Mouse (Mus musculus) forebrain, postnatal 0 days (tissue): ENCODE results near the gene Gba2. TPM values are rescaled to one million over a fixed set of nuclear protein-coding genes. Genes with fewer than 3 reads are reported as not detected.
"Not testable (repeated sequence)": the region's sequence is repeated elsewhere in the genome, so short reads cannot be mapped to it uniquely, and the experiment has no call there.

ENCODE experiments used
- ATAC-seq: fragments of 200-750 bp; cut with Nextera tagmentation; 2 replicates; pipeline ENCODE4 v1.8.0; 2017; ENCODE audit warnings: mild to moderate bottlenecking, moderate library complexity
- DNase-seq: peaks from one replicate; pipeline ENCODE4 v3.0.0-alpha.2; 2015
- H3K27ac ChIP-seq: fragments of 300-500 bp; sonication (generic); 2 replicates; pipeline ENCODE4 v1.5.1; 2014; ENCODE audit warnings: low read depth, mild to moderate bottlenecking, antibody characterized with exemption, low read length, moderate library complexity, mixed read lengths
- H3K27me3 ChIP-seq: fragments of 300-500 bp; sonication (generic); 2 replicates; pipeline ENCODE4 v1.6.1; 2014; ENCODE audit warnings: mild to moderate bottlenecking, low read length, mixed read lengths; ENCODE audit not compliant: insufficient read depth
- H3K36me3 ChIP-seq: fragments of 300-500 bp; sonication (generic); 2 replicates; pipeline ENCODE4 v1.6.1; 2014; ENCODE audit warnings: mild to moderate bottlenecking, moderate library complexity; ENCODE audit not compliant: insufficient read depth
- H3K4me1 ChIP-seq: fragments of 300-500 bp; sonication (generic); 2 replicates; pipeline ENCODE4 v1.6.1; 2014; ENCODE audit warnings: antibody characterized with exemption; ENCODE audit not compliant: insufficient read depth
- H3K4me2 ChIP-seq: fragments of 300-500 bp; sonication (generic); 2 replicates; pipeline ENCODE4 v1.6.1; 2014; ENCODE audit warnings: low read depth, mild to moderate bottlenecking, moderate library complexity
- H3K4me3 ChIP-seq: fragments of 300-500 bp; sonication (generic); 2 replicates; pipeline ENCODE4 v1.5.1; 2014; ENCODE audit warnings: low read depth, low read length, mixed read lengths
- H3K9ac ChIP-seq: fragments of 300-500 bp; sonication (generic); 2 replicates; pipeline ENCODE4 v1.6.1; 2014; ENCODE audit warnings: mild to moderate bottlenecking
- H3K9me3 ChIP-seq: fragments of 300-500 bp; sonication (generic); 2 replicates; pipeline ENCODE4 v1.6.1; 2016; ENCODE audit warnings: low read length
- CTCF ChIP-seq: sonication (generic); IDR thresholded peaks from 2 replicates; pipeline ENCODE4 v1.5.1; 2016; ENCODE audit warnings: antibody characterized with exemption, control low read depth, low read depth
- WGBS: fragments of 180-500 bp; shearing (Covaris S2); extraction: QIAGEN DNeasy Blood & Tissue Kit; methylation state at CpG from one replicate; pipeline ENCODE4 v1.1.7; 2014; 5-methylcytosine and 5-hydroxymethylcytosine counted together
- polyA plus RNA-seq: library from polyadenylated mRNA; unstranded; fragments of >200 nt; fragmentation: Nextera tagmentation; extraction: Ambion mirVana; gene quantifications from 2 replicates; pipeline ENCODE4 v1.2.1, GENCODE M21; 2015
- total RNA-seq: library from RNA; depleted of rRNA; stranded (reverse); fragments of >200 nt; gene quantifications from 2 replicates; pipeline ENCODE4 v1.2.3, GENCODE M21; 2014

Gene Gba2
- total and polyA plus RNA-seq, 2 experiments from 2014 or later, result 31.6 to 45.4 TPM

DNA sequence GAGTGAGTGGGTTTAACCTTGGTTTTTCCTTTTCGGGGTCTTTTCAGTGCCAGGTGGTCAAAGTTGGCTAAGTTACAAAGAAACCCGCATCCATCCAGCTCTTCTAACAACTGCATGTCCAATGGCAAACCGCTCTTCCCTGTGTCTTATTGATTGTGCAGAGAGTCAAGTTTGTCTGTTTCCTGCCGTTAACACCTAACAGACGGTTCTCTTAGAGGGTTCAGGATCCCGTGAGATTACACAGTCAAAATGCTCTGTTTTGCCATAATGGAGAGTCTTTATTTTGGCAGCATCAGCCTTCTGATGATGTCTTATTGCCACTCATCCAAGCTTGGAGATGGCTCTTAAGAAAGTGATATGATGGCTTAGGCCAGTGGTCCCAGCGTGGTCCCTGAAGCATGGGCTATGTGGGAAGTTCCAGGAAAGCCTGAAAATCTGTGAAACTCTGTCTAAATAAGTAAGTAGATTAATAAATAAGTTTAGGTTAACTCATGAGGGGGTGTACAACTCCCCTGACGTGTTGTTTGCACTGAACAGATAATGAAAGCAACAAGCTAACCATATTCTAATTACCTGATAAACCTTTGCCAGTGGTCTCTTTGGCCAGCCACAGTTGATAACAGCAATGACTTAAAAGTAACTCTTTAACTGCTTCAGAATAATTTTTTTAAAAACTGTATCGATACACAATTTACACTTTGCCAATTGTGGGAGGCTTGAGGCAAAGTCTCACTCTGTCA lies 21.7 kb upstream of the Gba2 start:
- no peak overlapping the region for H3K4me2 ChIP-seq
- no peaks in the 10 kb centered on the region for H3K36me3 ChIP-seq
- H3K27ac ChIP-seq, result no peak overlapping the region
- DNase-seq, result no peak
- H3K9ac ChIP-seq, result no peak overlapping the region
- H3K27me3 ChIP-seq, result no peaks in the 10 kb centered on the region
- WGBS, result 73% methylated on average over 9 of the region's 9 CpGs
- H3K4me3 ChIP-seq, result no peak overlapping the region
- TF ChIP-seq CTCF, result no peak
- H3K4me1 ChIP-seq, result no peaks in the 10 kb centered on the region
- H3K9me3 ChIP-seq, result no peaks in the 10 kb centered on the region
- ATAC-seq, result no peak

DNA sequence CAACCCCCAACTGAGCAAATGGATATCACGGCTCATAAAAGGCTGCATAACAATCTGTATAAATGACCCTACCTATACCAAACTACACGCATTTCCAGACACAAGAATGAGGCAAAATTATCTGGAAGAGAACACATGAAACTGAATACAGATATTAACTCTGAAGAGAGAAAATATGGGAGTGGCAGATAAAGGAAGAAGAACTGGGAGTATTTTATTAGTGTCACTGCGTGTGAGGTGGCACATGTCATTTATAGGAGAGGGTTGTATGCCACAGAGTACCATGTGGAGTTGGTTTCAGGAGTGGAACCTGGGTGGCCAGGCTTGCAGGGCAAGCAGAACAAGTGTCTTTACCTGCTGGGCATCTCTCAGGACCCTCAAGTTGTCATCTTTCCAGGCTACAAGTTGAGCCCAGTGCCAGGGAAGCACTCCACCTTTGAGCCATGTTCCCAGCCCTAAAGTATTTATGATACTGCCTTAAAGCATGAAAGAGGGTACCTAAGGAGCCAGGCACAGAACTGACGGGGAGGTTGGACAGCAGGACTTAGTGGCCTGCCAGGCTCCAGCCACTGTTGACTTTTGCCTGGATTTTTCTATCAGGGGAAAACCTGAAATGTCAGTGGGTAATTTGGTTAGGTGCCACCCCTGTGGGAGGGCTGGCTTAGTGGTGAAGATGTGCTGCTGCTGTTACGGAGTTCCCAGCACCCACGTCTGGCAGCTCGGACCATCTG lies 20.1 kb upstream of the Gba2 start:
- DNase-seq, result no peak
- ATAC-seq, result no peak
- no peaks in the 10 kb centered on the region for H3K9me3 ChIP-seq
- no peak overlapping the region for H3K4me2 ChIP-seq
- no peak overlapping the region for H3K4me3 ChIP-seq
- no peak overlapping the region for H3K9ac ChIP-seq
- no peaks in the 10 kb centered on the region for H3K36me3 ChIP-seq
- H3K4me1 ChIP-seq, result no peaks in the 10 kb centered on the region
- H3K27ac ChIP-seq, result no peak overlapping the region
- H3K27me3 ChIP-seq, result no peaks in the 10 kb centered on the region
- no peak for TF ChIP-seq CTCF
- WGBS, result 82% methylated on average over 7 of the region's 7 CpGs

DNA sequence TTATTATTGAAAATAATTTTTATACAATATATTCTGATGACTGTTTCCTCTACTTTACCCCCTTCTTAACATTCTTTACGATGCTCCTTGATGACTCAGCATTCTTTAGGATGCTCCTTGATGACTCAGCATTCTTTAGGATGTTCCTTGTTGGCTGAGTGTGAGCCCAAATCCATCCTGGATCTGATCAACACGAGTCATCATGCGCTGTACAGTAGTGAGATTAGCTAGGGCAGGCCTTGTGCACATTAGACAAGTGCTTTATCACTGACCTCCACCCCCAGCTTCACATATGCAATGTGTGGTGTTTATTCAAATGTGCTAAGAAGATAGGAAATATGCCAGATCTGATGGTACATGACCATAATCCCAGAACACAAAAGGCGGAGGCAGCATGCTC lies 19.5 kb upstream of the Gba2 start:
- no peak overlapping the region for H3K4me2 ChIP-seq
- no peaks in the 10 kb centered on the region for H3K4me1 ChIP-seq
- no peak for ATAC-seq

DNA sequence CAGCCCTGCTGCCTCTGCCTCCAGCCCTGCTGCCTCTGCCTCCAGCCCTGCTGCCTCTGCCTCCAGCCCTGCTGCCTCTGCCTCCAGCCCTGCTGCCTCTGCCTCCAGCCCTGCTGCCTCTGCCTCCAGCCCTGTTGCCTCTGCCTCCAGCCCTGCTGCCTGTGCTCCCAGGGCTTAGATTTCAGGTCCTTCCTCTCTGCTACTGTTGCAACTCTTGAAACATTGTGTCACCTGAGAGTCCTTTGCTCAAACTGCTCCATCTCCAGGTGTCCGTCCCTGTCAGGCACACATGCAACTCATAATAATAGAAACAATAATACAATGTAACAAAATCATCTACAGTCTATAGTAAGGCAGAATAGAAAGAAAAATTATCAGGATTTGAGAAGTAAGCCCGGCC lies 17.9 kb upstream of the Gba2 start:
- ATAC-seq, DNase-seq, H3K4me3 ChIP-seq, H3K4me1 ChIP-seq, H3K27me3 ChIP-seq, H3K27ac ChIP-seq, H3K9ac ChIP-seq, H3K36me3 ChIP-seq, H3K9me3 ChIP-seq, H3K4me2 ChIP-seq: not testable (repeated sequence)
- WGBS, result 82% methylated on average over 2 of the region's 2 CpGs

More for the DNA sequence above, 19.5 kb upstream of the Gba2 start:
- 87% methylated on average over 4 of the region's 4 CpGs for WGBS
- no peak overlapping the region for H3K9ac ChIP-seq
- no peaks in the 10 kb centered on the region for H3K27me3 ChIP-seq
- no peak for DNase-seq
- no peaks in the 10 kb centered on the region for H3K9me3 ChIP-seq
- no peak overlapping the region for H3K4me3 ChIP-seq
- no peak for TF ChIP-seq CTCF
- no peaks in the 10 kb centered on the region for H3K36me3 ChIP-seq
- no peak overlapping the region for H3K27ac ChIP-seq

DNA sequence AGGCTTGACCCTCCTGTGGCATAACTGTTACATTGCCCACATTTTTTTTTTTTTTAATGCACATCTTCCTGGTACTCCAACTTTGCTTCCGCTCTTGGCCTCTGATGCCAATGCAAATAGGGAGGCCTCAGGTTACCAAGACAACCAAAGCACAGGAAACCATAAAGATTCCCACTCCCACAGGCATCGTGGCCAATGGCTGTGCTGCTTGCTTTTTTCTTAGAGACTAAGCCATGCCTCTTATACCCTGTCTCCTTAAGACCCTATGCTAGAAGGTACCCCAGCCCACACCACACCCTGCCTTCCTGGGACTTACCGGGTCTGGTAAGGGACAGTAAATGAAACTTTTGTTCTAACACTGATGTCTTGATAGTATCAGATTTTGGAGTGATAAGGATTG lies 14.8 kb upstream of the Gba2 start:
- Histone ChIP-seq H3K27me3 (no peaks in the 10 kb centered on the region), H3K9me3 (no peaks in the 10 kb centered on the region), H3K4me2 (no peak overlapping the region), H3K27ac (no peak overlapping the region), H3K9ac (no peak overlapping the region), H3K4me1 (no peaks in the 10 kb centered on the region), H3K4me3 (no peak overlapping the region), H3K36me3 (no peaks in the 10 kb centered on the region)
- DNase-seq (no peak), ATAC-seq (no peak)
- WGBS, result 59% methylated on average over 3 of the region's 3 CpGs
- TF ChIP-seq CTCF, result no peak

DNA sequence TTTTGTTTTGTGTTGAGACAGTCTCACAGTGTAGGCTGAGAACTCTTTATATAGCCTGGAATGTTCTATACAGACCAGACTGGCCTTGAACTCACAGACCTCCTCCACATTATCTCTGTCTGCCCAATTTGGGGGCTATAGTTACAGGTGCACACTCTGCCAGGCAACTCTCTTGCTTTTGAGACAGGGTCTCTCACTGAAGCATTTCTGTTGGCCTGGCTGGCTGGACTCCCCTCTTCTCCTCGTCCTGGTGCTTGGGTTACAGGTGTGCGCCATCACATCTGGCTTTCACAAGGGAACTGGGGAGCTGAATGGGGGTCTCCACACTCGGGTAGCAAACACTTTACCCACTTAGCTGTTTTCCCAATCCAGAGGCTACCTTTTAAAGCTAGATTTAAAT lies 13.3 kb upstream of the Gba2 start:
- Histone ChIP-seq H3K4me1 (no peaks in the 10 kb centered on the region), H3K4me2 (no peak overlapping the region), H3K9ac (no peak overlapping the region), H3K4me3 (no peak overlapping the region), H3K27me3 (no peaks in the 10 kb centered on the region), H3K9me3 (no peaks in the 10 kb centered on the region), H3K36me3 (no peaks in the 10 kb centered on the region), H3K27ac (no peak overlapping the region)
- no peak for TF ChIP-seq CTCF
- 65% methylated on average over 3 of the region's 3 CpGs for WGBS
- no peak for ATAC-seq
- DNase-seq, result no peak

DNA sequence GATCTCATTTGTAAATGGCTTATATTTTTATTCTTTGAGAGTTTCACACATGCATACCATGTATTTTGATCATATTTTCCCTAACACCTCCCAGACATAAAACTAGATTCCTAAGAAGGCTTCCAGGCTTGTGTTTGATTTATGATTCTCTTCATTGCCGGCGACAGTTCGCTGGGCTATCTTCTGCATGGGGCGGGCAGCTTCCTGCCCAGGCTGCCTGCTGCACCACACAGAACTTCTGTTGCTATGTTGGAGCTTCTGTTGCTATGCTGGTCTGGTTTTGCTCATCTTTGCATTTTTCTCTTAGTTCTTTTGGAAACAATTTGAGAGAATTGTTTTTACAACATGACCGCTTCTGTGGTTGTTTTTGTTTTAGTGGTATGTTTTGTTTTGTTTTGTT lies 12.9 kb upstream of the Gba2 start:
- no peak overlapping the region for H3K9ac ChIP-seq
- TF ChIP-seq CTCF, result no peak
- WGBS, result 80% methylated on average over 5 of the region's 5 CpGs
- H3K4me1 ChIP-seq, result no peaks in the 10 kb centered on the region
- H3K36me3 ChIP-seq, result no peaks in the 10 kb centered on the region
- H3K9me3 ChIP-seq, result no peaks in the 10 kb centered on the region
- H3K27ac ChIP-seq, result no peak overlapping the region
- no peaks in the 10 kb centered on the region for H3K27me3 ChIP-seq
- H3K4me3 ChIP-seq, result no peak overlapping the region
- H3K4me2 ChIP-seq, result no peak overlapping the region
- no peak; the same call in 1 of the 2 replicates for ATAC-seq
- DNase-seq, result peak; percentile 17
